Mouse (Mus musculus) bone marrow, adult 2 months (tissue): ENCODE results near the gene Gm4884. TPM values are rescaled to one million over a fixed set of nuclear protein-coding genes. Genes with fewer than 3 reads are reported as not detected.
"Not testable (repeated sequence)": the region's sequence is repeated elsewhere in the genome, so short reads cannot be mapped to it uniquely, and the experiment has no call there.

Experiments used
- H3K27ac ChIP-seq: fragments of 200-500 bp; 2 replicates; pipeline ENCODE4 v1.5.1; 2012; ENCODE audit warnings: low read depth, mild to moderate bottlenecking, control low read depth, inconsistent platforms, low read length; ENCODE audit not compliant: control insufficient read depth, poor library complexity, insufficient read depth
- H3K4me1 ChIP-seq: fragments of 200-500 bp; 2 replicates; pipeline ENCODE4 v1.6.1; 2011; ENCODE audit warnings: low read length; ENCODE audit not compliant: control insufficient read depth, insufficient read depth
- H3K4me3 ChIP-seq: fragments of 200-500 bp; replicated peaks from 2 replicates; pipeline ENCODE3; 2011; ENCODE audit warnings: mild to moderate bottlenecking, low read depth, low read length, control low read depth; ENCODE audit not compliant: control insufficient read depth
- CTCF ChIP-seq: fragments of 200-500 bp; IDR thresholded peaks from 2 replicates; pipeline ENCODE4 v1.5.1; 2011; ENCODE audit warnings: low read length, control low read depth; ENCODE audit not compliant: control insufficient read depth, insufficient read depth
- POLR2A ChIP-seq: fragments of 200-500 bp; IDR thresholded peaks from 2 replicates; pipeline ENCODE4 v1.6.1; 2011; ENCODE audit warnings: low read depth, mild to moderate bottlenecking, control low read depth, low read length, borderline replicate concordance; ENCODE audit not compliant: control insufficient read depth
- WGBS: fragments of 180-500 bp; shearing (Covaris S2); methylation state at CpG from one replicate; pipeline ENCODE4 v1.1.7; 2018; 5-methylcytosine and 5-hydroxymethylcytosine counted together
- polyA plus RNA-seq: library from polyadenylated mRNA; stranded (reverse); fragments of >200 nt; gene quantifications from 2 replicates; pipeline ENCODE4 v1.2.4, GENCODE M21; 2011; ENCODE audit warnings: low replicate concordance; ENCODE audit not compliant: missing spikeins, insufficient read depth, insufficient read length

Gene Gm4884
- polyA plus RNA-seq = not detected in 2 replicates

DNA sequence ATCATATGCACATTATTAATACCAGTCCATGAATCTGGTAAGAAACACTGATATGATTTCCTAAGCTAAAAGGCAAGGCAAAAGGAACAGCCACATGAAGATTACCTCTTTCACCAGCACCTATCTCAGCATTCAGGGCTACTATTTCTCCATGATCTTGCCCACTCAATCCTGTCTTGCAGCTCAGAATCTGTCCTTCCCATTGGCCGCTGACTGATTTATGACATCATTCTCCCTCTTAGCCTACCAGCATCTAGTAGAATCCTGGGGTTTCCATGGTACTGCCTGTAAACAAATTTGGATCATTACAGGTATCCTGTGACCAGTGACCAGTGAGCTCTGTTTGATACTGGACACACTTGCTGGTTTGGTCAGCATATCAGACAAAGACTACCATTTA, at the start of gene Gm4884:
Gene Gm4884, plus strand, starts transcription at position 301 of the 400 bp plus-strand sequence.
- H3K27ac ChIP-seq, H3K4me1 ChIP-seq, H3K4me3 ChIP-seq: not testable (repeated sequence)
- WGBS = 85% methylated on average over 1 of the region's 1 CpGs

- no peaks in the 10 kb centered on the region for H3K4me1 ChIP-seq
- WGBS = 79% methylated on average over 1 of the region's 1 CpGs
- TF ChIP-seq CTCF (no peak), POLR2A (no peak)
- no peak within 1 kb of the TSS for H3K4me3 ChIP-seq
- no peak within 1 kb of the TSS for H3K27ac ChIP-seq
Measured at GRCm38 (mm10) chr7:40987243-40987642, 45.3 kb upstream of the Gm4884 start, which contains the start of gene 4930433I11Rik. TSS of gene 4930433I11Rik (plus strand) at chr7:40987543.

GRCm38 (mm10) chr7:41044058-41044457, 11.5 kb downstream of the Gm4884 start:
- H3K4me3 ChIP-seq, H3K27ac ChIP-seq, H3K4me1 ChIP-seq: not testable (repeated sequence)
- 60% methylated on average over 3 of the region's 3 CpGs for WGBS

Other genes starting within 250 kb of the Gm4884 start
- gene Vstm2b, start 134.4 kb upstream of the Gm4884 start, polyA plus RNA-seq = not detected in 2 replicates
- not detected in 2 replicates for gene 4930433I11Rik, start 45.2 kb upstream of the Gm4884 start, polyA plus RNA-seq
- gene Gm5592, start 121.1 kb downstream of the Gm4884 start, polyA plus RNA-seq = not detected in 2 replicates